Mouse (Mus musculus) heart, postnatal 0 days (tissue): ENCODE measurements around the gene Slc7a5. TPM values are rescaled to one million over a fixed set of nuclear protein-coding genes. Genes with fewer than 3 reads are reported as not detected.

Source experiments
- ATAC-seq: fragments of 200-750 bp; cut with Nextera tagmentation; 2 replicates; pipeline ENCODE4 v1.8.0; 2017; ENCODE audit warnings: low read depth, moderate number of reproducible peaks, moderate library complexity; ENCODE audit not compliant: insufficient read depth
- DNase-seq: peaks from one replicate; pipeline ENCODE4 v3.0.0-alpha.2; 2016; ENCODE audit warnings: low spot score
- H3K27ac ChIP-seq: fragments of 300-500 bp; sonication (generic); 2 replicates; pipeline ENCODE4 v1.5.1; 2014; ENCODE audit warnings: low read depth, mild to moderate bottlenecking
- H3K27me3 ChIP-seq: fragments of 300-500 bp; sonication (generic); 2 replicates; pipeline ENCODE4 v1.6.1; 2014; ENCODE audit warnings: low read length, mixed read lengths; ENCODE audit not compliant: control insufficient read depth, insufficient read depth
- H3K36me3 ChIP-seq: fragments of 300-500 bp; sonication (generic); replicated peaks from 2 replicates; pipeline ENCODE4 v1.6.1; 2014; ENCODE audit warnings: low read length, mixed read lengths; ENCODE audit not compliant: control insufficient read depth, insufficient read depth
- H3K4me1 ChIP-seq: fragments of 300-500 bp; sonication (generic); 2 replicates; pipeline ENCODE4 v1.6.1; 2014; ENCODE audit warnings: antibody characterized with exemption; ENCODE audit not compliant: control insufficient read depth, insufficient read depth
- H3K4me2 ChIP-seq: fragments of 300-500 bp; sonication (generic); 2 replicates; pipeline ENCODE4 v1.6.1; 2014; ENCODE audit warnings: low read depth, mild to moderate bottlenecking, low read length, moderate library complexity
- H3K4me3 ChIP-seq: fragments of 300-500 bp; sonication (generic); 2 replicates; pipeline ENCODE4 v1.5.1; 2014; ENCODE audit warnings: low read depth, low read length
- H3K9ac ChIP-seq: fragments of 300-500 bp; sonication (generic); replicated peaks from 2 replicates; pipeline ENCODE4 v1.6.1; 2014; ENCODE audit warnings: low read depth, low read length, mixed read lengths
- H3K9me3 ChIP-seq: fragments of 300-500 bp; sonication (generic); replicated peaks from 2 replicates; pipeline ENCODE4 v1.6.1; 2016; ENCODE audit warnings: low read length; ENCODE audit not compliant: control insufficient read depth
- CTCF ChIP-seq: IDR thresholded peaks from 2 replicates; pipeline ENCODE4 v1.5.1; 2016; ENCODE audit warnings: antibody characterized with exemption, control low read depth, low read depth
- EP300 ChIP-seq: IDR thresholded peaks from 2 replicates; pipeline ENCODE4 v1.6.1; 2016; ENCODE audit warnings: antibody characterized with exemption, low read depth
- WGBS: fragments of 180-500 bp; shearing (Covaris S2); extraction: QIAGEN DNeasy Blood & Tissue Kit; methylation state at CpG from one replicate; pipeline ENCODE4 v1.1.7; 2014; 5-methylcytosine and 5-hydroxymethylcytosine counted together
- polyA plus RNA-seq: library from polyadenylated mRNA; unstranded; fragments of >200 nt; fragmentation: Nextera tagmentation; extraction: Ambion mirVana; gene quantifications from 2 replicates; pipeline ENCODE4 v1.2.1, GENCODE M21; 2015
- total RNA-seq: library from RNA; depleted of rRNA; stranded (reverse); fragments of >200 nt; gene quantifications from 2 replicates; pipeline ENCODE4 v1.2.3, GENCODE M21; 2014; ENCODE audit warnings: low replicate concordance

Slc7a5 gene
- total and polyA plus RNA-seq, 2 experiments from 2014 or later = 7.1 to 24.7 TPM

GRCm38 (mm10) chr8:121952122-121952521 lies 44.6 kb upstream of the Slc7a5 start:
- H3K27me3 ChIP-seq = no peaks in the 10 kb centered on the region
- H3K27ac ChIP-seq = no peak overlapping the region
- peak overlapping the region; percentile 68; the same call in 1 of the 2 replicates for H3K4me2 ChIP-seq
- DNase-seq = no peak
- H3K9ac ChIP-seq = peak overlapping the region; percentile 17
- H3K9me3 ChIP-seq = no peaks in the 10 kb centered on the region
- H3K36me3 ChIP-seq = peaks cover 19% of the 10 kb centered on the region
- ATAC-seq = no peak
- H3K4me3 ChIP-seq = no peak overlapping the region
- TF ChIP-seq EP300 = no peak
- H3K4me1 ChIP-seq = peaks cover 34% of the 10 kb centered on the region

DNA sequence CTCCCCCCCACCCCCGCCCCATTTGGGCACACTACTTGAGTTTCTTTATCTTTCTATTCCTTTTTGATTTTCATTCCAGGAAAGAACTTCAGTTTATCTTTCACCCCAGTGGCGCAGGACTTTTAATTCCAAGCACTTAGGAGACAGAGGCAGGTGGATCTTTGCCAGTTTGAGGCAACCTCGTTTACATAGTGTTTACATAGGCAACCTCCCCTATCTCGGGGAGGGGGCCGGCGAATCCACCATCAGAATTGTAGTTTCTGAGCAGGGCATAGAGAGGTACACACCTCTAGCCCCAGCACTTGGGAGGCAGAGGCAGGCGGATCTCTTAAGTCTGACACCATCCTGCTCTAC lies 44.1 kb upstream of the Slc7a5 start:
- TF ChIP-seq EP300 = no peak
- TF ChIP-seq CTCF = no peak
- H3K4me2 ChIP-seq = peak overlapping the region; percentile 68
- ATAC-seq = no peak
- H3K9me3 ChIP-seq = no peaks in the 10 kb centered on the region
- H3K36me3 ChIP-seq = peaks cover 19% of the 10 kb centered on the region
- WGBS = 22% methylated on average over 7 of the region's 7 CpGs
- peak overlapping the region; percentile 99 for H3K27ac ChIP-seq
- peak overlapping the region; percentile 75 for H3K4me3 ChIP-seq
- H3K27me3 ChIP-seq = no peaks in the 10 kb centered on the region
- DNase-seq = no peak
- H3K9ac ChIP-seq = peak overlapping the region; percentile 97
- H3K4me1 ChIP-seq = peaks cover 29% of the 10 kb centered on the region

DNA sequence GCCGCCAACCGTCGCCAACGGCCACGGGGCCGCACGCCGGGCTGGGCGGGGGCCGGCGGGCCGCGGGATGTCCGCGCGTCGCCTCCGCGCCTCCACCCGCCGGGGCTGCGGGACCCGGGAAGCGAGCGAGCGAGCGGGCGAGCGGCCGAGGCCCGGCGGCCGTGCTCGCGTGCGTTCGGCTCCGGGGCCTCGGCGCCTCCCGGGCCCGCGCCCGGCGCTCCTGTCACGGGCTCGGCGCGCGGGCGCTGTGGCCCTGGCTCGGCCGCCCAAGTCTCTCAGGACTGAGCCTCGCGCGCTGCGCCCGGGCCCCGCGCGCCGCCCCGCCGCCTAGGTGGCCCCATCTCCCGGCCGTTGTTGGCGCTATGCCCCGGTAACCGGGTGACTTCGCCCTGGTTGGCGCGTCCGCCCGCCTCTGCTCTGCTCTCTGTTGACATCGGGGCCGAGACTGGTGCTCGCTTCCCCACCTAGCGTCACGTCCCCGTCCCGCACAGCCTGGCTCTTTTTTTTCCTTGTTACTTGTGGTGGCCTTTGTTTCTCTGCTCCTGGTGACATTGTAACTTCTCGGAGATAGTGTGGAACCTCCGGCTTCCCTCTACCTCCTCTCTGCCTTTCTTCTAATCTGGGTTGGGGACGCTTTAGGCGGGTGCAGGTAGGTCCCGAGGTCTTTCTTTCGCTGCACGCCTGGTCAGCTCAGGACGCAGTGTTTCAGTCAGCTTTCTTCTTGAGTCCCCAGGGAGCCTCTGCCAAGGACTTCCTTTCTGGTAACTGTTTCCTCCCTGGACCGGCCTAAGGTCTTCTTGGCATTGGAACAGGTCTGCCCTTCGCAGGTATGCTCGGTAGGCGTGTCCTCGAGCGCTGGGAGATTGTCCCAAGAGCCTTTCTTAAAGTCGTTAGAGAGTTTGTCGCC lies 43.5 kb upstream of the Slc7a5 start:
- ATAC-seq (peak; percentile 13; the same call in 1 of the 2 replicates), DNase-seq (peak; percentile 65)
- Histone ChIP-seq H3K36me3 (peaks cover 19% of the 10 kb centered on the region), H3K9ac (peak overlapping the region; percentile 97), H3K9me3 (no peaks in the 10 kb centered on the region), H3K27me3 (no peaks in the 10 kb centered on the region), H3K4me3 (peak overlapping the region; percentile 75), H3K27ac (peak overlapping the region; percentile 99), H3K4me2 (peak overlapping the region; percentile 68), H3K4me1 (peaks cover 23% of the 10 kb centered on the region)
- no peak for TF ChIP-seq CTCF
- no peak for TF ChIP-seq EP300
- WGBS = under 1% methylated on average over 75 of the region's 97 CpGs

DNA sequence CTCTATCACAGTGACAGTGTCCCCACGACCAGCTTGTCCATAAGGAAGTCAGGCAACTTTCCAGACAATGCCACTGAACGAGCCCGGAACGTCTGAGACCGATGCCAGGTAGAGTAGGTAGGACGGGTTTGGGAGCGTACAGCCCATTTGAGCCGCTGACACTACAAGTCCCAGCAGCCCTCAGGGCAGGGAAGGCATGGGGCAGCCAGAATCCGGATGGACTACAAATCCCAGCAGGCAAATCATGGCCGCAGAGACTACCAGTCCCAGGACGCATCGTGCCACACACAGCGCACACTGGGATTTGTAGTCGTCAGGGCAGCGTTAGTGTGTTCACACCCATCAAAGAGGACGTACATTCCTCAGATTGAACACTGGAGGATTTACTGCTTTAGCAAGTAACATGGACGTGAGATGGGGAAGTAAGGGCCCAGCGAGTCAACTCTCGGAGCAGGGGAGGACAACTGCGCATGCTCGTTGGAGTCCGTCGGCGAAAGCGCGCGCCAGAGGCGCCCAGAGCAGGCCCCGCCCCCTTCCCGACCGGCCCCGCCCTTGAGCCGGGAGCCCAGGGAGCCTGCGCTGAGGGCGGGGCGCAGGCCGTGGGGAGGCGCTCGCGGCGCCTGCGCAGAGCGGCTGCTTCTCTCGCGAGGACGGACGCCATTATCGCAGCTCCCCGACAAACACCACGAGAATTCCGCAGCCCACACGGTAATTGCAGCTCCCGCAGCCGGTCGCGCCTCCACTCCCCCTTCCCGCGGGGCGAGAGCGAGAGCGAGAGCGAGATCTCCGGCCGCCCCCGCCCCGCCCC lies 42.7 kb upstream of the Slc7a5 start:
- peaks cover 17% of the 10 kb centered on the region for H3K36me3 ChIP-seq
- H3K4me3 ChIP-seq = peak overlapping the region; percentile 75
- ATAC-seq (peak; percentile 91), DNase-seq (peak; percentile 99)
- H3K9ac ChIP-seq = peak overlapping the region; percentile 97
- H3K9me3 ChIP-seq = no peaks in the 10 kb centered on the region
- under 1% methylated on average over 57 of the region's 66 CpGs for WGBS
- H3K4me1 ChIP-seq = peaks cover 21% of the 10 kb centered on the region
- TF ChIP-seq CTCF (0 out of 2 replicates have a peak, but pooled peaks have one; percentile 3), EP300 (no peak)
- peak overlapping the region; percentile 68 for H3K4me2 ChIP-seq
- H3K27ac ChIP-seq = peak overlapping the region; percentile 99
- no peaks in the 10 kb centered on the region for H3K27me3 ChIP-seq

GRCm38 (mm10) chr8:121949222-121949800 lies 41.8 kb upstream of the Slc7a5 start, which contains the start of gene Banp:
Gene Banp, plus strand, starts transcription at chr8:121949750.
- ATAC-seq = no peak
- no peaks in the 10 kb centered on the region for H3K9me3 ChIP-seq
- H3K9ac ChIP-seq = peak within 1 kb of the TSS; percentile 97
- H3K27ac ChIP-seq = peak within 1 kb of the TSS; percentile 99
- H3K36me3 ChIP-seq = peaks cover 14% of the 10 kb centered on the region
- WGBS = 48% methylated on average over 6 of the region's 6 CpGs
- DNase-seq = no peak
- H3K27me3 ChIP-seq = no peaks in the 10 kb centered on the region
- TF ChIP-seq CTCF (no peak), EP300 (no peak)
- peak within 1 kb of the TSS; percentile 75 for H3K4me3 ChIP-seq
- peaks cover 21% of the 10 kb centered on the region for H3K4me1 ChIP-seq
- peak within 1 kb of the TSS; percentile 68 for H3K4me2 ChIP-seq
